20 mouse cellular contexts compared by ENCODE assay signal in the genomic region with DNA sequence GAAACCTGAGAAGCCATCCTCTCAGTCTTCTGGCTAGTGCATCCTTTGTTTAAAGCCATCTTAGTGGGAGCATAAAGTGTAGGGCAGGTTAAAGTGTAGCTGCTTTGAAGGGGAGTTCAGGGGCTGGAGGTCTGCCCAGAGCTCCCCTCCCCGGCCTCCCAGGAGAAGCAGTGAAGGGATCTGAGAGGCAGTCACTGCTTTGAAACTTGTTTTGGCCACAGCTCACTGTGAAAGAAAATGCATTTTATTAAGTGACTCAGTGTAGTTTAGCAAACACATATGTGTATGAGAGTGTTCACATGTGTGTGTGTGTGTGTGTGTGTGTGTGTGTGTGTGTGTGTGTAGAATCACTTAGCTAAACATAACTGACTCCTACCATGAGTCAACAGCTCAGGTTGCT.
DNase-seq lines count a peak whose midpoint lies in the region; ATAC-seq and TF ChIP-seq lines count a peak whose summit lies in the region.
"Had no signal": no experiment of that assay in that cellular context is flagged by ENCODE, and none has a peak within 500 bp of the region (broad histone marks: within the 10 kb centered on the region; RNA-seq: fewer than 3 reads in every experiment).

No protein-coding gene starts in this region.

- H3K27me3 ChIP-seq in forebrain, embryonic 12.5 days, result peaks cover 11% of the 10 kb centered on the region; the same call in 1 of the 2 replicates
- H3K27me3 ChIP-seq in forebrain, embryonic 16.5 days (replicated peaks; ENCODE audit: control insufficient read depth, insufficient read depth, low read length), result no peaks in the 10 kb centered on the region
- no peaks in the 10 kb centered on the region for H3K27me3 ChIP-seq in kidney, postnatal 0 days (ENCODE audit: insufficient read depth, low read length)
- H3K27me3 ChIP-seq in kidney, adult 2 months (replicated peaks; ENCODE audit: control insufficient read depth, insufficient read depth, low read length), result no peaks in the 10 kb centered on the region
- no peaks in the 10 kb centered on the region for H3K27me3 ChIP-seq in lung, postnatal 0 days (replicated peaks; ENCODE audit: insufficient read depth, low read length)
- H3K27me3 ChIP-seq in limb, embryonic 13.5 days, result no peaks in the 10 kb centered on the region
- H3K27me3 ChIP-seq: hindbrain, embryonic 15.5 days; liver, embryonic 12.5 days had no signal

- peaks cover 65% of the 10 kb centered on the region for H3K4me1 ChIP-seq in forebrain, embryonic 12.5 days
- H3K4me1 ChIP-seq in forebrain, embryonic 16.5 days (replicated peaks; ENCODE audit: control insufficient read depth, insufficient read depth, low read length), result peaks cover 33% of the 10 kb centered on the region
- peaks cover 3% of the 10 kb centered on the region; the same call in 1 of the 2 replicates for H3K4me1 ChIP-seq in kidney, postnatal 0 days (replicated peaks; ENCODE audit: insufficient read depth, low read length)
- H3K4me1 ChIP-seq in kidney, adult 2 months (ENCODE audit: control insufficient read depth, insufficient read depth, low read length), result no peaks in the 10 kb centered on the region; the same call in 1 of the 2 replicates
- no peaks in the 10 kb centered on the region for H3K4me1 ChIP-seq in lung, postnatal 0 days (ENCODE audit: insufficient read depth, low read depth, low read length)
- H3K4me1 ChIP-seq in limb, embryonic 13.5 days, result peaks cover 36% of the 10 kb centered on the region
- H3K4me1 ChIP-seq: liver, embryonic 12.5 days had no signal

- TF ChIP-seq POLR2A in kidney, adult 2 months (IDR thresholded peaks at IDR 0.05; ENCODE audit: low read depth, low read length), result no peak

- no peak overlapping the region for H3K4me2 ChIP-seq in forebrain, embryonic 12.5 days
- no peak overlapping the region for H3K4me2 ChIP-seq in forebrain, embryonic 16.5 days (ENCODE audit: low read length)
- H3K4me2 ChIP-seq in kidney, postnatal 0 days (ENCODE audit: low read length), result no peak overlapping the region
- H3K4me2 ChIP-seq in lung, postnatal 0 days (replicated peaks; ENCODE audit: low read depth, low read length), result no peak overlapping the region
- no peak overlapping the region for H3K4me2 ChIP-seq in limb, embryonic 13.5 days (replicated peaks)
- H3K4me2 ChIP-seq: hindbrain, embryonic 15.5 days; liver, embryonic 12.5 days; midbrain, embryonic 12.5 days had no signal

- H3K27ac ChIP-seq in forebrain, embryonic 12.5 days, result 0 out of 2 replicates have a peak overlapping the region, but pooled peaks have one; percentile 50
- H3K27ac ChIP-seq in forebrain, embryonic 16.5 days (ENCODE audit: low read length), result no peak overlapping the region
- 0 out of 2 replicates have a peak overlapping the region, but pooled peaks have one; percentile 39 for H3K27ac ChIP-seq in kidney, postnatal 0 days
- no peak overlapping the region for H3K27ac ChIP-seq in kidney, adult 2 months (ENCODE audit: insufficient read depth, low read depth, low read length)
- H3K27ac ChIP-seq in lung, postnatal 0 days (ENCODE audit: low read length), result no peak overlapping the region
- H3K27ac ChIP-seq in limb, embryonic 13.5 days, result no peak overlapping the region
- H3K27ac ChIP-seq: hindbrain, embryonic 15.5 days; liver, embryonic 12.5 days had no signal

- no peak for TF ChIP-seq EP300 in lung, postnatal 0 days (IDR thresholded peaks at IDR 0.05)

- no peak for ATAC-seq in forebrain, embryonic 12.5 days (ENCODE audit: low FRiP score)
- ATAC-seq in forebrain, embryonic 16.5 days, result no peak
- ATAC-seq in kidney, postnatal 0 days (replicated peaks; ENCODE audit: low FRiP score, low read depth), result no peak; the same call in 1 of the 2 replicates
- ATAC-seq in lung, postnatal 0 days, result peak; percentile 21; the same call in 1 of the 2 replicates
- peak; percentile 69 for ATAC-seq in limb, embryonic 13.5 days (ENCODE audit: low FRiP score, low read depth)
- ATAC-seq: CD4-positive, CD25-positive, alpha-beta regulatory T cell, adult 4 months; liver, embryonic 12.5 days had no signal

- DNase-seq in kidney, postnatal 0 days (ENCODE audit: low spot score), result no peak
- no peak for DNase-seq in kidney, adult 2 months
- DNase-seq in lung, postnatal 0 days (ENCODE audit: low spot score), result no peak
- no peak for DNase-seq in lung, postnatal 10 days
- no peak for DNase-seq in gastrocnemius, postnatal 10 days
- DNase-seq: adrenal gland, adult 2 months; cerebellum, adult 11-12 months; cerebellum, postnatal 10 days; heart, postnatal 4 days; left cerebral cortex, postnatal 4 days; lung, adult 18-20 months; thymus, adult 18-20 months; thymus, postnatal 4 days had no signal

- H3K9me3 ChIP-seq in forebrain, embryonic 12.5 days, result no peaks in the 10 kb centered on the region
- H3K9me3 ChIP-seq in forebrain, embryonic 16.5 days (ENCODE audit: control insufficient read depth, low read length), result no peaks in the 10 kb centered on the region
- H3K9me3 ChIP-seq in kidney, postnatal 0 days (replicated peaks; ENCODE audit: low read length), result no peaks in the 10 kb centered on the region
- no peaks in the 10 kb centered on the region for H3K9me3 ChIP-seq in lung, postnatal 0 days (ENCODE audit: low read length)
- H3K9me3 ChIP-seq in limb, embryonic 13.5 days, result no peaks in the 10 kb centered on the region
- H3K9me3 ChIP-seq: hindbrain, embryonic 15.5 days; liver, embryonic 12.5 days; midbrain, embryonic 12.5 days had no signal

- whole genome bisulfite sequencing in forebrain, embryonic 12.5 days, result 48% methylated on average over 1 of the region's 1 CpGs
- WGBS in forebrain, embryonic 16.5 days, result 13% methylated on average over 1 of the region's 1 CpGs
- WGBS in kidney, postnatal 0 days, result 14% methylated on average over 1 of the region's 1 CpGs
- WGBS in kidney, adult 2 months, result 23% methylated on average over 1 of the region's 1 CpGs
- WGBS in lung, postnatal 0 days, result 63% methylated on average over 1 of the region's 1 CpGs
- WGBS in limb, embryonic 13.5 days, result 24% methylated on average over 1 of the region's 1 CpGs

- H3K9ac ChIP-seq in forebrain, embryonic 12.5 days, result no peak overlapping the region
- H3K9ac ChIP-seq in forebrain, embryonic 16.5 days (replicated peaks; ENCODE audit: low read depth, low read length), result no peak overlapping the region
- no peak overlapping the region for H3K9ac ChIP-seq in kidney, postnatal 0 days (ENCODE audit: low read depth, low read length)
- H3K9ac ChIP-seq in lung, postnatal 0 days (replicated peaks; ENCODE audit: low read depth), result no peak overlapping the region
- H3K9ac ChIP-seq in limb, embryonic 13.5 days, result no peak overlapping the region
- H3K9ac ChIP-seq: hindbrain, embryonic 15.5 days; liver, embryonic 12.5 days; midbrain, embryonic 12.5 days had no signal

- TF ChIP-seq CTCF in kidney, postnatal 0 days (IDR thresholded peaks at IDR 0.05; ENCODE audit: low read depth), result no peak
- no peak for TF ChIP-seq CTCF in kidney, adult 2 months (conservative IDR thresholded peaks at IDR 0.05; ENCODE audit: insufficient read depth, insufficient read length, low read depth, low read length)
- no peak for TF ChIP-seq CTCF in lung, postnatal 0 days (IDR thresholded peaks at IDR 0.05)

- H3K36me3 ChIP-seq in forebrain, embryonic 12.5 days (replicated peaks), result no peaks in the 10 kb centered on the region
- no peaks in the 10 kb centered on the region for H3K36me3 ChIP-seq in forebrain, embryonic 16.5 days (ENCODE audit: control insufficient read depth, insufficient read depth)
- H3K36me3 ChIP-seq in kidney, postnatal 0 days (ENCODE audit: insufficient read depth, low read length), result no peaks in the 10 kb centered on the region
- H3K36me3 ChIP-seq in kidney, adult 2 months (ENCODE audit: control insufficient read depth, insufficient read depth, low read length), result no peaks in the 10 kb centered on the region
- no peaks in the 10 kb centered on the region for H3K36me3 ChIP-seq in lung, postnatal 0 days (ENCODE audit: insufficient read depth, low read length)
- H3K36me3 ChIP-seq in limb, embryonic 13.5 days, result no peaks in the 10 kb centered on the region; the same call in 1 of the 2 replicates
- H3K36me3 ChIP-seq: hindbrain, embryonic 15.5 days; liver, embryonic 12.5 days; midbrain, embryonic 12.5 days had no signal

- no peak overlapping the region for H3K4me3 ChIP-seq in forebrain, embryonic 12.5 days (replicated peaks)
- no peak overlapping the region for H3K4me3 ChIP-seq in forebrain, embryonic 16.5 days (replicated peaks; ENCODE audit: low read length)
- H3K4me3 ChIP-seq in kidney, postnatal 0 days (replicated peaks; ENCODE audit: low read depth, low read length), result no peak overlapping the region
- no peak overlapping the region for H3K4me3 ChIP-seq in kidney, adult 2 months (ENCODE audit: insufficient read depth, low read depth, low read length)
- no peak overlapping the region for H3K4me3 ChIP-seq in lung, postnatal 0 days (ENCODE audit: low read depth, low read length)
- no peak overlapping the region for H3K4me3 ChIP-seq in limb, embryonic 13.5 days
- H3K4me3 ChIP-seq: hindbrain, embryonic 15.5 days; liver, embryonic 12.5 days; midbrain, embryonic 12.5 days had no signal

Comparison
In these comparisons a context has a peak if more than half of its experiments do, and no peak if none do; other contexts are left out.
1. H3K27ac ChIP-seq: peak in forebrain, embryonic 12.5 days (single experiment) and kidney, postnatal 0 days (single experiment); none in forebrain, embryonic 16.5 days (single experiment), kidney, adult 2 months (single experiment), lung, postnatal 0 days (single experiment) and limb, embryonic 13.5 days (single experiment).
2. ATAC-seq: peak in lung, postnatal 0 days (single experiment) and limb, embryonic 13.5 days (single experiment); none in forebrain, embryonic 12.5 days (single experiment), forebrain, embryonic 16.5 days (single experiment) and kidney, postnatal 0 days (single experiment).